Mouse (Mus musculus) intestine, embryonic 16.5 days (tissue): ENCODE measurements around the gene Dlgap5. TPM values are rescaled to one million over a fixed set of nuclear protein-coding genes. Genes with fewer than 3 reads are reported as not detected.

ENCODE experiments used
- ATAC-seq: fragments of 200-750 bp; cut with Nextera tagmentation; 2 replicates; pipeline ENCODE4 v1.8.0; 2017; ENCODE audit warnings: moderate TSS enrichment, moderate library complexity
- H3K27ac ChIP-seq: fragments of 300-500 bp; sonication (generic); 2 replicates; pipeline ENCODE4 v1.5.1; 2014; ENCODE audit warnings: mild to moderate bottlenecking, low read length
- H3K27me3 ChIP-seq: fragments of 300-500 bp; sonication (generic); replicated peaks from 2 replicates; pipeline ENCODE4 v1.6.1; 2014; ENCODE audit warnings: low read length, control low read depth, mixed read lengths; ENCODE audit not compliant: control insufficient read depth, insufficient read depth
- H3K36me3 ChIP-seq: fragments of 300-500 bp; sonication (generic); 2 replicates; pipeline ENCODE4 v1.6.1; 2014; ENCODE audit warnings: low read length, control low read depth; ENCODE audit not compliant: control insufficient read depth, insufficient read depth
- H3K4me1 ChIP-seq: fragments of 300-500 bp; sonication (generic); 2 replicates; pipeline ENCODE4 v1.6.1; 2014; ENCODE audit warnings: low read length, control low read depth, mixed read lengths; ENCODE audit not compliant: control insufficient read depth, insufficient read depth
- H3K4me2 ChIP-seq: fragments of 300-500 bp; sonication (generic); 2 replicates; pipeline ENCODE4 v1.6.1; 2014; ENCODE audit warnings: low read depth, low read length, control low read depth
- H3K4me3 ChIP-seq: fragments of 300-500 bp; sonication (generic); 2 replicates; pipeline ENCODE4 v1.5.1; 2014; ENCODE audit warnings: mild to moderate bottlenecking, low read length
- H3K9ac ChIP-seq: fragments of 300-500 bp; sonication (generic); 2 replicates; pipeline ENCODE4 v1.6.1; 2014; ENCODE audit warnings: low read depth, low read length
- H3K9me3 ChIP-seq: fragments of 300-500 bp; sonication (generic); 2 replicates; pipeline ENCODE4 v1.6.1; 2016; ENCODE audit warnings: low read length, control low read depth; ENCODE audit not compliant: control insufficient read depth
- WGBS: fragments of 180-500 bp; shearing (Covaris S2); extraction: QIAGEN DNeasy Blood & Tissue Kit; methylation state at CpG from one replicate; pipeline ENCODE4 v1.1.7; 2014; 5-methylcytosine and 5-hydroxymethylcytosine counted together
- polyA plus RNA-seq: library from polyadenylated mRNA; unstranded; fragments of >200 nt; fragmentation: Nextera tagmentation; extraction: Ambion mirVana; gene quantifications from 2 replicates; pipeline ENCODE4 v1.2.1, GENCODE M21; 2015

Dlgap5 gene
- polyA plus RNA-seq, 1 experiment from 2014 or later, result 33.9 TPM

DNA sequence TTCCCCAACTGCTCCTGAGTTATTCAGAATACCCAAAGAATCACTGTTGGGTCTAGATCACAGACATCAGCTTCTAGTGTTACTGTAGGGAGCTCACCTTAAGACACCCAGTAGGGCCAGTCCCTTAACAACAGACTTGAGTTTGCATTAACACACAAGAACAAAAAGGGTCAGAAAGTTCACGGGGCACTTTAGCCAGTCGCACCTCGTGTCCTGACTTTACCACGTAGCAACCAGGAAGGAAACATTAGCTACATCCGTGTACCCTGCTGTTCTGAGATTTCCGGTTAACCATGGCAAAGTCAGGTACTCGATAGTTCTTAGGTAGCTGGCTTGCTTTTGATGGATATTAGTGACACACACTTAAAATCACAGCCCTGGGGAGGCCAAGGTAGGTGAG lies 34.3 kb downstream of the Dlgap5 start:
- H3K36me3 ChIP-seq, result 0 out of 2 replicates have a peak, but pooled peaks cover 5% of the 10 kb centered on the region
- no peaks in the 10 kb centered on the region for H3K9me3 ChIP-seq
- no peak overlapping the region for H3K4me2 ChIP-seq
- no peak overlapping the region for H3K27ac ChIP-seq
- ATAC-seq, result no peak
- no peak overlapping the region for H3K4me3 ChIP-seq
- no peaks in the 10 kb centered on the region for H3K27me3 ChIP-seq
- WGBS, result 81% methylated on average over 7 of the region's 7 CpGs
- no peak overlapping the region for H3K9ac ChIP-seq
- H3K4me1 ChIP-seq, result peaks cover 5% of the 10 kb centered on the region; the same call in 1 of the 2 replicates

GRCm38 (mm10) chr14:47378336-47378735 lies 39.9 kb downstream of the Dlgap5 start:
- H3K9ac ChIP-seq, result no peak overlapping the region
- WGBS, result 84% methylated on average over 7 of the region's 7 CpGs
- no peak for ATAC-seq
- no peaks in the 10 kb centered on the region for H3K9me3 ChIP-seq
- H3K4me3 ChIP-seq, result no peak overlapping the region
- no peaks in the 10 kb centered on the region for H3K36me3 ChIP-seq
- peaks cover 13% of the 10 kb centered on the region for H3K4me1 ChIP-seq
- no peak overlapping the region for H3K4me2 ChIP-seq
- H3K27me3 ChIP-seq, result peaks cover 6% of the 10 kb centered on the region; the same call in 1 of the 2 replicates
- H3K27ac ChIP-seq, result no peak overlapping the region

GRCm38 (mm10) chr14:47376526-47376925 lies 41.7 kb downstream of the Dlgap5 start:
- Histone ChIP-seq H3K27ac (no peak overlapping the region), H3K27me3 (peaks cover 8% of the 10 kb centered on the region; the same call in 1 of the 2 replicates), H3K4me2 (no peak overlapping the region), H3K4me1 (peaks cover 18% of the 10 kb centered on the region), H3K36me3 (no peaks in the 10 kb centered on the region), H3K9me3 (no peaks in the 10 kb centered on the region), H3K4me3 (no peak overlapping the region), H3K9ac (no peak overlapping the region)
- ATAC-seq, result no peak
- WGBS, result 73% methylated on average over 2 of the region's 2 CpGs

GRCm38 (mm10) chr14:47373728-47374678 lies 44.2 kb downstream of the Dlgap5 start:
- Histone ChIP-seq H3K4me2 (peak overlapping the region; percentile 75), H3K27ac (no peak overlapping the region), H3K9ac (peak overlapping the region; percentile 43), H3K36me3 (no peaks in the 10 kb centered on the region), H3K27me3 (peaks cover 8% of the 10 kb centered on the region; the same call in 1 of the 2 replicates), H3K4me3 (peak overlapping the region; percentile 41), H3K9me3 (no peaks in the 10 kb centered on the region), H3K4me1 (peaks cover 18% of the 10 kb centered on the region)
- peak; percentile 82 for ATAC-seq
- WGBS, result 11% methylated on average over 48 of the region's 49 CpGs

DNA sequence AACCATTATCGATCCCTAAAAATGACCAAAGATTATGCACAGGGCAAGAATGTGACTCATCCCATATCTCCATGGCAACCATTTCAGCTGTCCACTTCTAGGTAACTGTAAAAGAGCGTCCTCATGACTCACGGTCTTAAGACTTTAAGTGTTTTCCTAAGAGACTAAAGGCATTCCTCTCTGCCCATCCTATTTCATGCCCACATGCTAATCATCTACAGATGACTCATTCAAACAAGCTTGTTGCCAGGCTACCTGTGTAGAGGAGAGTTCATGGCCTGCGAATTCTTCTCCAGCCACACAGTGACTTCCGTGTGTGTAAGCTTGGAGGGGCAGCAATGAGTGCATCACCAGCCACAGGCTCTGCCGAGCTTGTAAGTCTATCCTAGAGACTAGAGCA lies 46.5 kb downstream of the Dlgap5 start:
- Histone ChIP-seq H3K9me3 (no peaks in the 10 kb centered on the region), H3K27ac (peak overlapping the region; percentile 59), H3K4me1 (peaks cover 25% of the 10 kb centered on the region), H3K4me2 (no peak overlapping the region), H3K9ac (no peak overlapping the region), H3K27me3 (peaks cover 8% of the 10 kb centered on the region; the same call in 1 of the 2 replicates), H3K4me3 (no peak overlapping the region), H3K36me3 (no peaks in the 10 kb centered on the region)
- ATAC-seq, result peak; percentile 72
- WGBS, result 51% methylated on average over 6 of the region's 6 CpGs

- Histone ChIP-seq H3K4me3 (no peak overlapping the region), H3K36me3 (no peaks in the 10 kb centered on the region), H3K27me3 (peaks cover 8% of the 10 kb centered on the region; the same call in 1 of the 2 replicates), H3K4me1 (peaks cover 33% of the 10 kb centered on the region), H3K27ac (no peak overlapping the region), H3K4me2 (no peak overlapping the region), H3K9ac (no peak overlapping the region), H3K9me3 (no peaks in the 10 kb centered on the region)
- ATAC-seq, result no peak
- 81% methylated on average over 3 of the region's 3 CpGs for WGBS
These were observed 47.4 kb downstream of the Dlgap5 start for GRCm38 (mm10) chr14:47370790-47371189.

DNA sequence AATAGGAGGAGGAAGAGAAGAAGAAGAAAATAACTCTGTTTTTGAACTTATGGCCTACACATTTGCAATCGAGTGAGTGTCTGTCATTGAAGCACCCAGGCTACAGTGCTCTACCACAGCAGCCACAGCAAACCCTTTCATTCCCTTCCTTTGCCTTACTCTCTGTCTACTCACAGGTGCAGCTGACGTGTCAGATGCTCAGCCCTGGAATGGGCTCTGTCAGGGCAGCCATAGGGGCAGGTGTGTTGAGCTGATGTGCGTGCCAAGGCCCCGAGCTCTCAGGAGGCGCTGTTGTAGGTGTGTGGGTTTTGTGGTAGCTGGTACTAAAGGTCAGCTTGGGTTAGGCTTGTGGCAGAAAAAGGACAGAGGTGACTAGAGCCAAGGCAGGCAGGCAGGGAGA lies 48.5 kb downstream of the Dlgap5 start:
- H3K27me3 ChIP-seq, result peaks cover 8% of the 10 kb centered on the region; the same call in 1 of the 2 replicates
- H3K27ac ChIP-seq, result no peak overlapping the region
- 87% methylated on average over 5 of the region's 5 CpGs for WGBS
- no peak overlapping the region for H3K4me2 ChIP-seq
- H3K36me3 ChIP-seq, result no peaks in the 10 kb centered on the region
- peaks cover 34% of the 10 kb centered on the region for H3K4me1 ChIP-seq
- no peaks in the 10 kb centered on the region for H3K9me3 ChIP-seq
- H3K4me3 ChIP-seq, result no peak overlapping the region
- no peak for ATAC-seq
- H3K9ac ChIP-seq, result no peak overlapping the region

DNA sequence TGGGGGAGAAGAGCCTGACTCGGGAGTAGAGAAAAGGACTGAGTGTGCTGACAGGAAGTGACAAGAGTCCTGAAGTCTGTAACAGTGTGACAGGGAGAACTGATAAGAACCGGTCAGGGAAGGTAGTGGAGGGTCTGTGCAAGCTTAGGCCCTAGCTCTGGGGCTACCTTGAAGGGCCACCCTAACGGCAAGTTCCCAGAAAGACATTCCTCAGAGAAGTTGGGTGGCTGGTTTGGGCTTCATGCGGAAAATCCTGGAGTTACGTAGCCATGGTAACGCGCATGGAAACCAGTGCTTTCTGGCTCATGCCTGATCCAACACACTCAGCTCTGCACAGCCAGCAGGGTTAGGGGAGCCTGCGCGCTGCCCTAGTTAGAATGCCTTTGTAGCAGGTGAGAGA lies 50.7 kb downstream of the Dlgap5 start, which contains the start of gene Lgals3:
Gene Lgals3, plus strand, starts transcription at position 291 of the 400 bp plus-strand sequence.
- ATAC-seq, result peak; percentile 17; the same call in 1 of the 2 replicates
- WGBS, result 32% methylated on average over 9 of the region's 9 CpGs

GRCm38 (mm10) chr14:47366881-47367321 lies 51.3 kb downstream of the Dlgap5 start:
- peak; percentile 11 for ATAC-seq
- H3K9me3 ChIP-seq, result no peaks in the 10 kb centered on the region
- no peaks in the 10 kb centered on the region for H3K27me3 ChIP-seq
- peak overlapping the region; percentile 87 for H3K27ac ChIP-seq
- H3K4me3 ChIP-seq, result no peak overlapping the region
- no peaks in the 10 kb centered on the region for H3K36me3 ChIP-seq
- 31% methylated on average over 7 of the region's 7 CpGs for WGBS
- no peak overlapping the region for H3K4me2 ChIP-seq
- no peak overlapping the region for H3K9ac ChIP-seq
- peaks cover 24% of the 10 kb centered on the region for H3K4me1 ChIP-seq

More for the DNA sequence above, 50.7 kb downstream of the Dlgap5 start, which contains the start of gene Lgals3:
- Histone ChIP-seq H3K4me2 (0 out of 2 replicates have a peak within 1 kb of the TSS, but pooled peaks have one; percentile 15), H3K4me3 (no peak within 1 kb of the TSS), H3K9me3 (no peaks in the 10 kb centered on the region), H3K4me1 (peaks cover 28% of the 10 kb centered on the region), H3K36me3 (no peaks in the 10 kb centered on the region), H3K27me3 (no peaks in the 10 kb centered on the region), H3K27ac (peak within 1 kb of the TSS; percentile 87), H3K9ac (peak within 1 kb of the TSS; percentile 23; the same call in 1 of the 2 replicates)
